Mouse (Mus musculus) thymus, adult 2 months (tissue): Measurements from ENCODE around the gene Rab15.

Experiments
- CTCF ChIP-seq: fragments of 200-500 bp; IDR thresholded peaks from 2 replicates; pipeline ENCODE4 v1.5.1; 2012; ENCODE audit warnings: mild to moderate bottlenecking, control low read depth, low read length, moderate library complexity, borderline replicate concordance; ENCODE audit not compliant: control insufficient read depth, poor library complexity, insufficient read depth; ENCODE audit errors: extremely low read depth
- POLR2A ChIP-seq: fragments of 200-500 bp; IDR thresholded peaks from 2 replicates; pipeline ENCODE4 v1.6.1; 2012; ENCODE audit warnings: mild to moderate bottlenecking, low read length, control low read depth, moderate library complexity; ENCODE audit not compliant: control insufficient read depth, poor library complexity, insufficient read depth; ENCODE audit errors: extremely low read depth

- no peak for TF ChIP-seq POLR2A
- no peak for TF ChIP-seq CTCF
These were observed 18.9 kb downstream of the Rab15 start for GRCm38 (mm10) chr12:76803700-76804252.
